Mouse (Mus musculus) forebrain, embryonic 10.5 days (tissue): ENCODE data around the gene Csl. TPM values are rescaled to one million over a fixed set of nuclear protein-coding genes. Genes with fewer than 3 reads are reported as not detected.

Source experiments
- DNase-seq: peaks from one replicate; pipeline ENCODE4 v3.0.0-alpha.2; 2017; ENCODE audit warnings: low spot score; ENCODE audit errors: extremely low spot score
- H3K27ac ChIP-seq: fragments of 300-500 bp; sonication (generic); 2 replicates; pipeline ENCODE4 v1.5.1; 2016; ENCODE audit warnings: mild to moderate bottlenecking
- H3K27me3 ChIP-seq: fragments of 300-500 bp; sonication (generic); 2 replicates; pipeline ENCODE4 v1.6.1; 2016; ENCODE audit warnings: mild to moderate bottlenecking; ENCODE audit not compliant: poor library complexity, severe bottlenecking
- H3K36me3 ChIP-seq: fragments of 300-500 bp; sonication (generic); replicated peaks from 2 replicates; pipeline ENCODE4 v1.6.1; 2016; ENCODE audit warnings: mild to moderate bottlenecking, moderate library complexity
- H3K4me1 ChIP-seq: fragments of 300-500 bp; sonication (generic); 2 replicates; pipeline ENCODE4 v1.6.1; 2016
- H3K4me3 ChIP-seq: fragments of 300-500 bp; sonication (generic); 2 replicates; pipeline ENCODE4 v1.5.1; 2016; ENCODE audit warnings: mild to moderate bottlenecking, moderate library complexity
- H3K9me3 ChIP-seq: fragments of 300-500 bp; sonication (generic); 2 replicates; pipeline ENCODE4 v1.6.1; 2016; ENCODE audit warnings: mild to moderate bottlenecking, moderate library complexity
- WGBS: fragments of 180-500 bp; shearing (Covaris S2); methylation state at CpG from one replicate; pipeline ENCODE4 v1.1.7; 2016; 5-methylcytosine and 5-hydroxymethylcytosine counted together
- polyA plus RNA-seq: library from polyadenylated mRNA; unstranded; fragments of >200 nt; fragmentation: Nextera tagmentation; extraction: Ambion mirVana; gene quantifications from 2 replicates; pipeline ENCODE4 v1.2.1, GENCODE M21; 2016

Gene Csl
- 0.17 and 0.24 TPM in 2 replicates for polyA plus RNA-seq

DNA sequence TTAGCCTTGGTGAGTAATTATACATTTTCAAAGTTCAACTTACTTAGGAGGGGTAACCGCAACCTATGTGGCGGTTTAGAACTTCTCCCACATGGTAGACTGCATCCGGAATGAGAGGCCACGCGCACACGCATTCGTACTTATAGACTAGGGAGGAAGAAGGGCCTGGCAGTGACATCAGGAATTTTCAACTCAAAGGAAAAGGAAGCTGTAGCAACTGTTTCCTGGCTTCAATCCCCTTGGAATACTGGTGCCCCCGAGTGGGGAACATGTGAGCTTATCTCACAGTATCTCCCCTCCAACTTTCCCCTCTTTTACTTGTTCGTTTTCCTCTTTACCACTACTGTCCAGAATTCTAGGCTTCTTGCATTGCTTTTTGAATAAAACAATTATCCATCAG lies at the start of gene Csl:
Gene Csl (minus strand): TSS at position 101 of the 400 bp plus-strand sequence.
- Histone ChIP-seq H3K36me3 (no peaks in the 10 kb centered on the region), H3K4me1 (no peaks in the 10 kb centered on the region), H3K9me3 (no peaks in the 10 kb centered on the region), H3K27me3 (no peaks in the 10 kb centered on the region), H3K4me3 (no peak within 1 kb of the TSS), H3K27ac (no peak within 1 kb of the TSS)
- 96% methylated on average over 9 of the region's 9 CpGs for WGBS
- DNase-seq = no peak

DNA sequence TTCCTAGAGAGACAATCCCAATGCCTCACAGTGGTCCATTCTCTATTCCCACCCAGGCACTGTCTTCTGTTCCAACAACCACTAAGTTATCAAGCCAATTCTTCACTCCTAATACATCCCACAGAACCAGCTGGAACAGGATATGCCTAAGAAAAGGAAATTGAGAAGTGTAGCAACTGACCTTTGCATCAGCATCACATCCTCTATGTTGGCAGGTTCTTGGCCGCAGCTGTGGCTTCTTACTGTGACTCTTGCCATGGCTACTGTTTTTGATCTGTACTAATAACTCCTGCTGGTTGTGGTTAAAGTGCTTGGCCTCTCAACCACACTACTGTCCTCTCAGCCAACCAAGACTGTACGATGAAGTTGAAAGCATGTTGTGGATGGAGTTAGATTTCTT lies 30.0 kb upstream of the Csl start:
- Histone ChIP-seq H3K9me3 (no peaks in the 10 kb centered on the region), H3K4me3 (no peak overlapping the region), H3K36me3 (no peaks in the 10 kb centered on the region), H3K27me3 (no peaks in the 10 kb centered on the region), H3K4me1 (no peaks in the 10 kb centered on the region), H3K27ac (no peak overlapping the region)
- DNase-seq = no peak
- WGBS = 92% methylated on average over 2 of the region's 2 CpGs

- WGBS = 92% methylated on average over 12 of the region's 12 CpGs
- Histone ChIP-seq H3K36me3 (no peaks in the 10 kb centered on the region), H3K9me3 (no peaks in the 10 kb centered on the region), H3K27me3 (no peaks in the 10 kb centered on the region), H3K4me1 (no peaks in the 10 kb centered on the region), H3K4me3 (no peak overlapping the region), H3K27ac (no peak overlapping the region)
- DNase-seq = no peak
These were observed 15.0 kb upstream of the Csl start for GRCm38 (mm10) chr10:99774228-99775120.

- no peak overlapping the region for H3K4me3 ChIP-seq
- 80% methylated on average over 2 of the region's 2 CpGs for WGBS
- H3K36me3 ChIP-seq = no peaks in the 10 kb centered on the region
- H3K4me1 ChIP-seq = no peaks in the 10 kb centered on the region
- no peak for DNase-seq
- H3K9me3 ChIP-seq = no peaks in the 10 kb centered on the region
- no peak overlapping the region for H3K27ac ChIP-seq
- no peaks in the 10 kb centered on the region for H3K27me3 ChIP-seq
These were observed 9.3 kb downstream of the Csl start for GRCm38 (mm10) chr10:99750146-99750545.

DNA sequence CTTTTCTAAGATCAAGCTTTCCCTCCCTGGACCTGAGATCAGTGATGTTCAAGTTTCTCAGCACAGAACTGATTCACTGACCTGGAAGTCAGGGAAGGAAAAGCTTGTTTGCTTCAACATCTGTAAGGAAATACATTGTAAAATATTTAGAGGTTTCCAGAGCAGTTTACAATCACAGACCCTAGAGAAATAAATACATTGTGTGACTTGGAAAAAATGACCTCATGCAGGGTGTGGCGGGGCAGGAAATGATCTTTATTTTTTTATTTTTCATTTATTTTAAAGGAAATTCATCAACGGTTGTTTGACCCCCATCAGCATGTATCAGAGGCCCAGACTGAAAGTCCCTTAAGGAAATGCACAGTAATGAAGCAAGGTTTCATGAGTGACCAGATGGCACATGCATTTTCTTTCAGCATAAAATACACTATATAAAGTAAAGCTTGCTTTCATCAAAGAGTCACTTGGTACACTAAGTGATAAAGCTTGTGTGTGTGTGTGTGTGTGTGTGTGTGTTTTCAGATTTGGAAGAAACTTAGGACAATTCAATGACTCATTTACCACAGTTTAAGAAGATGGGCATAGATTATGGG lies 10.7 kb downstream of the Csl start:
- Histone ChIP-seq H3K4me1 (no peaks in the 10 kb centered on the region), H3K36me3 (no peaks in the 10 kb centered on the region), H3K27me3 (no peaks in the 10 kb centered on the region), H3K4me3 (no peak overlapping the region), H3K27ac (no peak overlapping the region), H3K9me3 (no peaks in the 10 kb centered on the region)
- 80% methylated on average over 2 of the region's 2 CpGs for WGBS
- no peak for DNase-seq

GRCm38 (mm10) chr10:99748009-99748408 lies 11.4 kb downstream of the Csl start:
- Histone ChIP-seq H3K4me1 (no peaks in the 10 kb centered on the region), H3K27ac (no peak overlapping the region), H3K4me3 (no peak overlapping the region), H3K9me3 (no peaks in the 10 kb centered on the region), H3K36me3 (no peaks in the 10 kb centered on the region), H3K27me3 (no peaks in the 10 kb centered on the region)
- DNase-seq = no peak
- 80% methylated on average over 2 of the region's 2 CpGs for WGBS

DNA sequence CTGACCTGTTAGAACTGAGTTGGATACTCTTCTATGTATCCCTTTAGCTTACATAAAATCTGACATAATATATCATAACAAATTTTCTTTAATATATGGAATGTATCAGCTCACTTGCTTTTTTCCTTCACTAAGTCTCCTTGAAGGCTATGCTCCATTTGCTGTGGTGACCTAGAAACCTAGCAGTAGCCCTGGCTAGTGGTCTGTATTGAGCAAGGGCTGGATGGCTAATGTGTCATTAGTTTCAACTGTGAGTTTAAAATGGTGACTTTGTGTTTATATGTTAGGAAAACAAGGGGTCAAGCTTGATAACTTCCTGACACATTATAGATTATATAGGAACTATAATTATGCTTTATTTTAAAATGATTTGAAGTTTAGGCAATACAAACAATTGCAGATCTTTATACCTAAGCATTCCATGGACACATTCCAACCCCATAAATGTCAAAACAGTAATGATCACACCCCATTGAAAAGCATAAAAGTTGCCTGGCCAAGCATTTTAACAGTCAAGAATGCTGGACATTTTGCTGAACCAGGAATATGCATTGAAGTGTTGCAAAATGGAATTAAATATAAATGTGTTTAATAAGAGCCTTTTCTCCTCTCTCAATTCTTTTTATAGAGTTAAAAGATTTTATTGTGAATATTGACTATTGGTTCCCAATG lies 17.7 kb downstream of the Csl start:
- H3K4me3 ChIP-seq = no peak overlapping the region
- H3K27me3 ChIP-seq = no peaks in the 10 kb centered on the region
- no peak overlapping the region for H3K27ac ChIP-seq
- no peak for DNase-seq
- no peaks in the 10 kb centered on the region for H3K36me3 ChIP-seq
- H3K9me3 ChIP-seq = no peaks in the 10 kb centered on the region
- H3K4me1 ChIP-seq = no peaks in the 10 kb centered on the region

- Histone ChIP-seq H3K4me3 (no peak overlapping the region), H3K27ac (no peak overlapping the region), H3K27me3 (no peaks in the 10 kb centered on the region), H3K4me1 (peaks cover 4% of the 10 kb centered on the region; the same call in 1 of the 2 replicates), H3K9me3 (no peaks in the 10 kb centered on the region), H3K36me3 (no peaks in the 10 kb centered on the region)
- no peak for DNase-seq
- 67% methylated on average over 2 of the region's 2 CpGs for WGBS
These were observed 46.3 kb downstream of the Csl start for GRCm38 (mm10) chr10:99713129-99713528.

- H3K9me3 ChIP-seq = no peaks in the 10 kb centered on the region
- WGBS = 86% methylated on average over 1 of the region's 1 CpGs
- no peak for DNase-seq
- no peak overlapping the region for H3K27ac ChIP-seq
- no peaks in the 10 kb centered on the region for H3K36me3 ChIP-seq
- no peak overlapping the region for H3K4me3 ChIP-seq
- H3K27me3 ChIP-seq = no peaks in the 10 kb centered on the region
- peaks cover 4% of the 10 kb centered on the region; the same call in 1 of the 2 replicates for H3K4me1 ChIP-seq
These were observed 47.9 kb downstream of the Csl start for GRCm38 (mm10) chr10:99711567-99711966.
